Mouse (Mus musculus) Patski (cell line): Measurements from ENCODE around the gene Scn9a. TPM values are rescaled to one million over a fixed set of nuclear protein-coding genes. Genes with fewer than 3 reads are reported as not detected.

Experiments used
- ATAC-seq: fragments of 100-300 bp; one replicate; pipeline ENCODE4 v1.8.0; 2021
- CTCF ChIA-PET: fragments of 350-600 bp; sonication (Branson Sonifier 250); formaldehyde crosslinking; loops from one replicate; lab custom pipeline; 2022; ENCODE audit warnings: inconsistent platforms; lab: Charles Lee
- POLR2A ChIA-PET: fragments of 350-600 bp; sonication (Branson Sonifier 250); formaldehyde crosslinking; loops from one replicate; lab custom pipeline; 2022; ENCODE audit warnings: antibody characterized with exemption, inconsistent platforms; lab: Charles Lee
- DNase-seq: peaks from one replicate; pipeline ENCODE4 v3.0.0-alpha.2; 2011; ENCODE audit warnings: low read depth, low spot score
- H3K27me3 ChIP-seq: fragments of 371-371 bp; one replicate; pipeline ENCODE4 v1.5.1; 2021
- CTCF ChIP-seq: fragments of 100-300 bp; IDR thresholded peaks from one replicate; pipeline ENCODE4 v1.5.1; 2021
- in situ Hi-C: fragments of 300-500 bp; cut with MboI; formaldehyde crosslinking; loops from 3 replicates; pipeline ENCODE4 v1.11.1; 2018; ENCODE audit warnings: low pct_unique_long_range_greater_than_20kb, mixed read lengths
- polyA plus RNA-seq: library from polyadenylated mRNA; unstranded; gene quantifications from one replicate; pipeline ENCODE4 v1.2.3, GENCODE M21; 2021

The Scn9a gene
- polyA plus RNA-seq, 1 experiment from 2014 or later: not detected

DNA sequence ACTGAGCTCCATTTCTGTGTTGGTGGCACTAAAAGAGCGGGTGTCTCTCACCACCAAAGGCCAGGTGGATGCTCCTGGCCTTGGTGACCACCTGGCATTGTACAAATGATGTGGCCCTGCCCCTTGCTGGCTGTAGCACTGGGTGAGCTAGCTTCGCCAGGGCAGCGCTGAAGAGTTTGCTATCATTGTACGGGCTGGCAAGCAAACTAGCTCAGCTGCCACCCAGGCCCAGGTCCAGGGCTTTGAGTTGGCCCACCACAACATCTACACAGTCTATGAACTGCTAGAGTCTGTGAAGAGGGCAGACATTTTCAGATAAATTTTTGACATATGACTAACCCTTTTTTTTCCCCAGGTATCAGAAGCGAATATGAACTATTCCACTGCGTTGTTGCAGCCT lies 170.8 kb downstream of the Scn9a start:
- no peak for DNase-seq
- ChIA-PET CTCF (no interaction called here), POLR2A (no interaction called here)
- no peak for TF ChIP-seq CTCF
- no peak for ATAC-seq
- no peaks in the 10 kb centered on the region for H3K27me3 ChIP-seq
- in situ Hi-C loops: no loop called here

GRCm38 (mm10) chr2:66462458-66462857 lies 172.3 kb downstream of the Scn9a start:
- DNase-seq (no peak), ATAC-seq (no peak)
- no peaks in the 10 kb centered on the region for H3K27me3 ChIP-seq
- ChIA-PET CTCF (no interaction called here), POLR2A (no interaction called here)
- TF ChIP-seq CTCF: no peak
- in situ Hi-C loops: no loop called here

GRCm38 (mm10) chr2:66440711-66441110 lies 194.1 kb downstream of the Scn9a start, which contains the start of gene Scn1a:
TSS of gene Scn1a (minus strand) at chr2:66440840.
- no peak for TF ChIP-seq CTCF
- H3K27me3 ChIP-seq: peaks cover 19% of the 10 kb centered on the region
- DNase-seq (no peak), ATAC-seq (no peak)
- ChIA-PET CTCF (no interaction called here), POLR2A (no interaction called here)
- in situ Hi-C loops: no loop called here

- no peak for TF ChIP-seq CTCF
- ATAC-seq (no peak), DNase-seq (no peak)
- H3K27me3 ChIP-seq: peaks cover 19% of the 10 kb centered on the region
- ChIA-PET POLR2A (no interaction called here), CTCF (no interaction called here)
- in situ Hi-C loops: no loop called here
Observed at GRCm38 (mm10) chr2:66439764-66440471, 194.8 kb downstream of the Scn9a start.

- DNase-seq: no peak
- CTCF ChIA-PET: no interaction called here
- POLR2A ChIA-PET: no interaction called here
- H3K27me3 ChIP-seq: peaks cover 19% of the 10 kb centered on the region
- in situ Hi-C loops: no loop called here
- TF ChIP-seq CTCF: no peak
- no peak for ATAC-seq
Observed at GRCm38 (mm10) chr2:66436286-66436685, 198.5 kb downstream of the Scn9a start.

Other genes with a start within 250 kb of the Scn9a start
- not detected for gene Scn1a, start 194.1 kb downstream of the Scn9a start, polyA plus RNA-seq
- not detected for gene Scn7a, start 150.0 kb upstream of the Scn9a start, polyA plus RNA-seq